Mouse (Mus musculus) kidney, embryonic 16.5 days (tissue): ENCODE data around the gene Zfp64. TPM values are rescaled to one million over a fixed set of nuclear protein-coding genes. Genes with fewer than 3 reads are reported as not detected.

ENCODE experiments used
- ATAC-seq: fragments of 200-750 bp; cut with Nextera tagmentation; 2 replicates; pipeline ENCODE4 v1.8.0; 2017; ENCODE audit warnings: moderate TSS enrichment; ENCODE audit not compliant: low FRiP score, low TSS enrichment
- H3K27ac ChIP-seq: fragments of 300-500 bp; sonication (generic); 2 replicates; pipeline ENCODE4 v1.5.1; 2014; ENCODE audit warnings: low read length
- H3K27me3 ChIP-seq: fragments of 300-500 bp; sonication (generic); 2 replicates; pipeline ENCODE4 v1.6.1; 2014; ENCODE audit warnings: low read length, control low read depth, mixed read lengths; ENCODE audit not compliant: insufficient read depth
- H3K36me3 ChIP-seq: fragments of 300-500 bp; sonication (generic); 2 replicates; pipeline ENCODE4 v1.6.1; 2014; ENCODE audit warnings: low read length, control low read depth, mixed read lengths; ENCODE audit not compliant: insufficient read depth
- H3K4me1 ChIP-seq: fragments of 300-500 bp; sonication (generic); 2 replicates; pipeline ENCODE4 v1.6.1; 2014; ENCODE audit warnings: low read length, control low read depth, mixed read lengths; ENCODE audit not compliant: insufficient read depth
- H3K4me2 ChIP-seq: fragments of 300-500 bp; sonication (generic); replicated peaks from 2 replicates; pipeline ENCODE4 v1.6.1; 2014; ENCODE audit warnings: low read depth, low read length
- H3K4me3 ChIP-seq: fragments of 300-500 bp; sonication (generic); 2 replicates; pipeline ENCODE4 v1.5.1; 2014; ENCODE audit warnings: mild to moderate bottlenecking, low read length
- H3K9ac ChIP-seq: fragments of 300-500 bp; sonication (generic); replicated peaks from 2 replicates; pipeline ENCODE4 v1.6.1; 2014; ENCODE audit warnings: low read length
- H3K9me3 ChIP-seq: fragments of 300-500 bp; sonication (generic); 2 replicates; pipeline ENCODE4 v1.6.1; 2016; ENCODE audit warnings: low read length, control low read depth
- WGBS: fragments of 180-500 bp; shearing (Covaris S2); extraction: QIAGEN DNeasy Blood & Tissue Kit; methylation state at CpG from one replicate; pipeline ENCODE4 v1.1.7; 2014; 5-methylcytosine and 5-hydroxymethylcytosine counted together
- polyA plus RNA-seq: library from polyadenylated mRNA; unstranded; fragments of >200 nt; fragmentation: Nextera tagmentation; extraction: Ambion mirVana; gene quantifications from 2 replicates; pipeline ENCODE4 v1.2.1, GENCODE M21; 2015

Gene Zfp64
- polyA plus RNA-seq, 1 experiment from 2014 or later = 30.1 TPM

GRCm38 (mm10) chr2:168881927-168882326, 73.5 kb downstream of the Zfp64 start:
- no peak overlapping the region for H3K27ac ChIP-seq
- H3K27me3 ChIP-seq = no peaks in the 10 kb centered on the region
- H3K9me3 ChIP-seq = peaks cover 4% of the 10 kb centered on the region; the same call in 1 of the 2 replicates
- no peak overlapping the region for H3K9ac ChIP-seq
- H3K4me3 ChIP-seq = no peak overlapping the region
- H3K4me2 ChIP-seq = no peak overlapping the region
- no peak for ATAC-seq
- H3K4me1 ChIP-seq = no peaks in the 10 kb centered on the region
- WGBS = 48% methylated on average over 5 of the region's 5 CpGs
- no peaks in the 10 kb centered on the region for H3K36me3 ChIP-seq

DNA sequence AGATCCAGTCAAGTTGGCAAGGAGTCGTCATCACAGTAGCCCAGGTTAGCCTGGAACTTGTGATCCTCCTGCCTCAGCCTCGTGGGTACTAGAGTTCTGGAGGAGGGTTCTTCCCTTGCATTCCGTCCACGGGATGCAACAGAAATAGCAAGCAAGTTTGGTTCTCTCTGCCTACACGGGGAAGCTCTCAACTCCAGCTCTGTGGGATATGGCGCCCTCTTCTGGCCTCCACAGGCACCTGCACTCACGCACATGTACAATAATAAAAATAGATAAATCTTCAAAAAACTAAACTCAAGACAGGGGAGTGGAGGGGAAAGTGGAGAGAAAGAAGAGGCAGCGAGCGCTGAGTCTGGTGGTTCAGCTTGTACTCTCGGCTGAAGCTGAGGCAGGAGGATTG, 75.8 kb downstream of the Zfp64 start:
- 85% methylated on average over 10 of the region's 10 CpGs for WGBS
- H3K36me3 ChIP-seq = no peaks in the 10 kb centered on the region
- H3K4me2 ChIP-seq = no peak overlapping the region
- H3K9ac ChIP-seq = no peak overlapping the region
- peaks cover 4% of the 10 kb centered on the region; the same call in 1 of the 2 replicates for H3K9me3 ChIP-seq
- H3K4me1 ChIP-seq = no peaks in the 10 kb centered on the region
- no peaks in the 10 kb centered on the region for H3K27me3 ChIP-seq
- H3K4me3 ChIP-seq = no peak overlapping the region
- no peak for ATAC-seq
- no peak overlapping the region for H3K27ac ChIP-seq

DNA sequence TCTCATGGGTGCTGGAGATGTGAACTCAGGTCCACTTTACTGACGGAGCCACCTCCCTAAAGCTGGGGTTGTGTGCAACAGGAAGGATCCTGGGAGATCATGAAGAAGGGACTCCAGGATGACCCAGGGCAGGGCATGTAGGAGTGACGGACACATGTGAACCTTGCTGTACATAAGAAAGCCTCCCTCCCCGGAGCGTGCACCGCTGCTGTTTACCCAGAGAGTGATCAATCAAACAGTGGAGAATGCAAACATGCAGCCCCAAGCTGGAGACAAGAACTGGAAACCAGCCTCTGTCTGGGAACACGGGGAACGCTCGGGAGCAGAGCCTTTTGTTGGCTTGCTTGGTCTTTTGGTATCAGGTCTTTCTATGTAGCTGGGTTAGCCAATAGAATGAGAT, 76.7 kb downstream of the Zfp64 start:
- ATAC-seq = no peak
- WGBS = 69% methylated on average over 8 of the region's 8 CpGs
- no peak overlapping the region for H3K4me2 ChIP-seq

GRCm38 (mm10) chr2:168878158-168878557, 77.2 kb downstream of the Zfp64 start:
- peaks cover 4% of the 10 kb centered on the region; the same call in 1 of the 2 replicates for H3K9me3 ChIP-seq
- 84% methylated on average over 4 of the region's 4 CpGs for WGBS
- no peak overlapping the region for H3K9ac ChIP-seq
- H3K4me1 ChIP-seq = peaks cover 3% of the 10 kb centered on the region
- H3K36me3 ChIP-seq = no peaks in the 10 kb centered on the region
- no peak for ATAC-seq
- H3K4me3 ChIP-seq = no peak overlapping the region
- H3K4me2 ChIP-seq = no peak overlapping the region
- no peak overlapping the region for H3K27ac ChIP-seq
- H3K27me3 ChIP-seq = no peaks in the 10 kb centered on the region

More for the DNA sequence above, 76.7 kb downstream of the Zfp64 start:
- peaks cover 4% of the 10 kb centered on the region; the same call in 1 of the 2 replicates for H3K9me3 ChIP-seq
- H3K27ac ChIP-seq = no peak overlapping the region
- H3K4me3 ChIP-seq = no peak overlapping the region
- no peaks in the 10 kb centered on the region for H3K27me3 ChIP-seq
- H3K36me3 ChIP-seq = no peaks in the 10 kb centered on the region
- H3K4me1 ChIP-seq = no peaks in the 10 kb centered on the region
- no peak overlapping the region for H3K9ac ChIP-seq

GRCm38 (mm10) chr2:168876631-168877030, 78.8 kb downstream of the Zfp64 start:
- H3K4me2 ChIP-seq = no peak overlapping the region
- peaks cover 4% of the 10 kb centered on the region; the same call in 1 of the 2 replicates for H3K9me3 ChIP-seq
- H3K27me3 ChIP-seq = no peaks in the 10 kb centered on the region
- H3K9ac ChIP-seq = no peak overlapping the region
- H3K4me1 ChIP-seq = peaks cover 18% of the 10 kb centered on the region
- WGBS = 63% methylated on average over 10 of the region's 10 CpGs
- no peaks in the 10 kb centered on the region for H3K36me3 ChIP-seq
- no peak for ATAC-seq
- no peak overlapping the region for H3K4me3 ChIP-seq
- no peak overlapping the region for H3K27ac ChIP-seq

- 92% methylated on average over 6 of the region's 6 CpGs for WGBS
Measured at GRCm38 (mm10) chr2:168874498-168874897, 80.9 kb downstream of the Zfp64 start.

DNA sequence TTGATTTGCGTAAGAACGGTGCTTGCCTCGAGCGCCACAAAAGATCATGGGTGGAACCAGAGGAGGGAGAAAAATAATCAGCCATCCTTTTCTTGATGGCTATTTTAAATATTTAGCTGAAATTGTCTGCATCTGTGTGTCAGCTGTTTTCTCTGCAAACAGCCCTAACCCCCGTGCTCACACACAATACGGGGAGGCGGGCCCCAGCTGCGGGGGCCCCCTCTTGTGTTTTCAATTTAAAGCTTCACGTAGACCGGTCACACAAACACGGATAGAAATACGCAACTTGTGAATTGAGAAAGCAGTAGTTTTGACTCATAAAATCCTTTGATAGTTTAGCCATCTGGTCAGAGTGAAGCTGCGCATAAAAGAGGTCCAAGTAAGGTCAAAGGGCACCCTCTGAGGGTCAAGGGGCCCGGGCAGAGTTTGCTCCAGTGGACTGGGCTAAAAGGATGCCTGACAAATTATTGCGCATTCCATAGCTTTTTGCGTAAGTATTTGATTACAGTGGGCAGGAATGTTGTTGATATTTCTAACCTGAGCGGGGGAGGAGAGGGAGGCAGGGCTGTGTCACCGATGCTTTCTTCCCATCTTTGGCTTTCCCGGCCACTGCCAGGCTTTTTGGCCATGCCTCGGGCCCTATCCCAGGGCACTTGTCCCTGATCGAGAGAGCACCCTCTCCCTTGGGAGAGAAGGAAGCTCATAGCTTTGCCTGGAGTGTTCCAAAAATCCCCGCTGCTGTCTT, 83.4 kb downstream of the Zfp64 start:
- no peaks in the 10 kb centered on the region for H3K36me3 ChIP-seq
- WGBS = 19% methylated on average over 22 of the region's 22 CpGs
- H3K4me2 ChIP-seq = peak overlapping the region; percentile 47
- H3K9ac ChIP-seq = no peak overlapping the region
- H3K4me3 ChIP-seq = no peak overlapping the region
- ATAC-seq = no peak
- H3K27ac ChIP-seq = no peak overlapping the region
- no peaks in the 10 kb centered on the region for H3K27me3 ChIP-seq
- peaks cover 18% of the 10 kb centered on the region for H3K4me1 ChIP-seq
- no peaks in the 10 kb centered on the region for H3K9me3 ChIP-seq

More at GRCm38 (mm10) chr2:168874498-168874897, 80.9 kb downstream of the Zfp64 start:
- Histone ChIP-seq H3K9ac (no peak overlapping the region), H3K9me3 (peaks cover 1% of the 10 kb centered on the region; the same call in 1 of the 2 replicates), H3K27ac (no peak overlapping the region), H3K27me3 (no peaks in the 10 kb centered on the region), H3K36me3 (no peaks in the 10 kb centered on the region), H3K4me2 (no peak overlapping the region), H3K4me1 (peaks cover 18% of the 10 kb centered on the region), H3K4me3 (no peak overlapping the region)
- no peak for ATAC-seq

DNA sequence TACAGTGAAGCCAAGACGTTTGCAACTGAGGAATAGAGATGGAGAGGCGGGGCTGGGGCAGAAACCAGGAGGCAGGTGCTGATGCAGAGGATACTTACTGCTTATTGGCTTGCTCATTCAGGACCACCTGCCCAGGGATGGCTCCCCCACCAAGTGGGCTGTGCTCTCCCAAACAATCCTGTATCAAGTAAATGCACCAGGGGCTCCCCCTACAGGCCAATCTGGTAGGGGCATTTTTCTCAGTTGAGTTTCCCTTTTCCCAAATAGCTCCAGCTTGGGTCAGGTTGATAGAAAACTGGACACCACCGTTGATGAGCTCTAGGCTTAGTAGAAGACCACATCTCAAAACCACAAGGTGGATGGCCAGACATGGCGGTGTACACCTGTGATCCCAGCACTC, 84.9 kb downstream of the Zfp64 start:
- 60% methylated on average over 4 of the region's 4 CpGs for WGBS
- H3K9me3 ChIP-seq = no peaks in the 10 kb centered on the region
- peaks cover 18% of the 10 kb centered on the region for H3K4me1 ChIP-seq
- H3K27ac ChIP-seq = no peak overlapping the region
- no peaks in the 10 kb centered on the region for H3K36me3 ChIP-seq
- ATAC-seq = no peak
- no peak overlapping the region for H3K4me3 ChIP-seq
- H3K4me2 ChIP-seq = no peak overlapping the region
- no peak overlapping the region for H3K9ac ChIP-seq
- no peaks in the 10 kb centered on the region for H3K27me3 ChIP-seq

DNA sequence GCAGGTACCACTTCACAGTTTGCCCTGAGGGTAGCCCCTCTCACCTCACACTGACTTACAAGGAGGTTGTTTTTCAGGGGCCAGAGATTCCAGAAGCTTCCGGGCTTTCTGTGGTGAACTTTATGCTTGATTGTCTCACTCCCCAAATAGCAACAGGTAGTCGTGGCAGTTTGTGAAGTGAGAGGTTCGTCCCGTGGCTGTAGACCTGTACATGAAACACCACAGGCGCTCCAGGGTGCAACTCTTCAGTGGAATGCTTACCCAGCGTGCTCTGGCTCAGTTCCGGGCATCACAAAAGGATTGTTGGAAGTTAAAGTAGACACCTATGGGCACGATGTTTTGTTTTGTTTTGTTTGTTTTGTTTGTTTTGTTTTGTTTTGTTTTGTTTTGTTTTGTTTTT, 88.4 kb downstream of the Zfp64 start:
- Histone ChIP-seq H3K27ac (no peak overlapping the region), H3K9ac (no peak overlapping the region), H3K36me3 (no peaks in the 10 kb centered on the region), H3K27me3 (no peaks in the 10 kb centered on the region), H3K4me2 (no peak overlapping the region), H3K9me3 (no peaks in the 10 kb centered on the region), H3K4me3 (no peak overlapping the region), H3K4me1 (peaks cover 3% of the 10 kb centered on the region; the same call in 1 of the 2 replicates)
- 75% methylated on average over 8 of the region's 8 CpGs for WGBS
- no peak for ATAC-seq

DNA sequence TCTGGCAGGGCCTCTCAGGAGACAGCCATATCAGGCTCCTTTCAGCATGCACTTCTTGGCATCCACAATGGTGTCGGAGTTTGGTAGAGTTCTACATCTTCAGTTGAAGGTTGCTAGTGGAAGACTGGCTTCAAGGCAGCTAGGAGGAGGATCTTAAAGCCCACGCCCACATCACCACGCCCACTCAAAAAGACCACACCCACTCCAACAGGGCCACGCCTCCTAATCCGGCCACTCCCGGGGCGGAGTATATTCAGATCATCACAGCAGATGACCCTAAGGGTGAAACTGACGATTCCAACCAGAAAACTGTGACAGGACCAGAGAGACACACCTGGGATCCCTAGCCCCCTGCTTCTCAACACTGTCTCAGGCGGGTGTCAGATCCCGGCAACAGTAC, 89.0 kb downstream of the Zfp64 start:
- Histone ChIP-seq H3K27me3 (no peaks in the 10 kb centered on the region), H3K4me2 (no peak overlapping the region), H3K9ac (no peak overlapping the region), H3K36me3 (no peaks in the 10 kb centered on the region), H3K4me1 (no peaks in the 10 kb centered on the region), H3K9me3 (no peaks in the 10 kb centered on the region), H3K4me3 (no peak overlapping the region), H3K27ac (no peak overlapping the region)
- 81% methylated on average over 10 of the region's 10 CpGs for WGBS
- no peak for ATAC-seq
